Comparison of ENCODE assay signal across 11 mouse cellular contexts in genomic region chr1:153129992-153130713, GRCm38 (mm10). TPM values are rescaled to one million over a fixed set of nuclear protein-coding genes. Genes with fewer than 3 reads are reported as not detected.
DNase-seq lines count a peak whose midpoint lies in the region; ATAC-seq and TF ChIP-seq lines count a peak whose summit lies in the region.
"Had no signal": no experiment of that assay in that cellular context is flagged by ENCODE, and none has a peak within 500 bp of the region (broad histone marks: within the 10 kb centered on the region; RNA-seq: fewer than 3 reads in every experiment).

No protein-coding gene starts in this region.

- no peaks in the 10 kb centered on the region for H3K36me3 ChIP-seq in heart, embryonic 16.5 days (ENCODE audit: control insufficient read depth, insufficient read depth)
- no peaks in the 10 kb centered on the region for H3K36me3 ChIP-seq in stomach, postnatal 0 days (ENCODE audit: control insufficient read depth, insufficient read depth, low read length)
- H3K36me3 ChIP-seq: neural tube, embryonic 12.5 days had no signal

- H3K9me3 ChIP-seq in heart, embryonic 16.5 days (replicated peaks; ENCODE audit: control insufficient read depth, low read length), result no peaks in the 10 kb centered on the region
- H3K9me3 ChIP-seq in stomach, postnatal 0 days (ENCODE audit: control insufficient read depth, low read length), result no peaks in the 10 kb centered on the region
- H3K9me3 ChIP-seq: neural tube, embryonic 12.5 days had no signal

- WGBS in heart, embryonic 16.5 days, result 49% methylated on average over 11 of the region's 11 CpGs
- WGBS in stomach, postnatal 0 days, result 58% methylated on average over 11 of the region's 11 CpGs

- no peak overlapping the region for H3K4me3 ChIP-seq in heart, embryonic 16.5 days (ENCODE audit: low read length)
- no peak overlapping the region for H3K4me3 ChIP-seq in stomach, postnatal 0 days (ENCODE audit: low read depth, low read length)
- H3K4me3 ChIP-seq: neural tube, embryonic 12.5 days had no signal

- peak; percentile 71 for ATAC-seq in heart, embryonic 16.5 days (replicated peaks; ENCODE audit: extremely low read depth, insufficient read depth, low FRiP score)
- peak; percentile 78 for ATAC-seq in stomach, postnatal 0 days (ENCODE audit: low FRiP score, low TSS enrichment)
- no peak for ATAC-seq in cerebellum, adult (ENCODE audit: insufficient number of reproducible peaks, low FRiP score, low TSS enrichment)

- intact Hi-C loops in left cerebral cortex, postnatal 14 days (cut with DNase I), result loop anchor here (10.0 kb wide), 1 partner anchor 105 kb away; no protein-coding TSS in a partner anchor
- intact Hi-C loops in left cerebral cortex, postnatal 10 days (cut with DNase I), result no loop called here

- H3K27me3 ChIP-seq in heart, embryonic 16.5 days (ENCODE audit: control insufficient read depth, insufficient read depth, low read length), result no peaks in the 10 kb centered on the region
- no peaks in the 10 kb centered on the region for H3K27me3 ChIP-seq in stomach, postnatal 0 days (ENCODE audit: control insufficient read depth, insufficient read depth, low read length)
- H3K27me3 ChIP-seq: neural tube, embryonic 12.5 days had no signal

- no peak overlapping the region for H3K9ac ChIP-seq in heart, embryonic 16.5 days (ENCODE audit: low read length)
- H3K9ac ChIP-seq in stomach, postnatal 0 days (ENCODE audit: low read length), result no peak overlapping the region
- H3K9ac ChIP-seq: neural tube, embryonic 12.5 days had no signal

- peaks cover 37% of the 10 kb centered on the region for H3K4me1 ChIP-seq in heart, embryonic 16.5 days (ENCODE audit: control insufficient read depth, insufficient read depth, low read length)
- H3K4me1 ChIP-seq in stomach, postnatal 0 days (replicated peaks; ENCODE audit: control insufficient read depth, insufficient read depth), result 0 out of 2 replicates have a peak, but pooled peaks cover 8% of the 10 kb centered on the region

- peak; percentile 37 for TF ChIP-seq EP300 in stomach, postnatal 0 days (optimal IDR thresholded peaks at IDR 0.05)

- H3K27ac ChIP-seq in heart, embryonic 16.5 days (ENCODE audit: low read length), result peak overlapping the region; percentile 83
- peak overlapping the region; percentile 82 for H3K27ac ChIP-seq in stomach, postnatal 0 days (replicated peaks)
- H3K27ac ChIP-seq: neural tube, embryonic 12.5 days had no signal

- peak; percentile 16 to 44 for DNase-seq in left cerebral cortex, postnatal 14 days (ENCODE audit: low spot score in 2 of 2)
- no peak for DNase-seq in left cerebral cortex, postnatal 10 days (ENCODE audit: extremely low spot score in 1 of 2, low spot score in 2 of 2)
- DNase-seq in adrenal gland, postnatal 36 days, result peak; percentile 78 to 80
- peak; percentile 67 for DNase-seq in stomach, postnatal 0 days (ENCODE audit: low spot score)
- DNase-seq in cerebellum, postnatal 4 days (ENCODE audit: low spot score in 2 of 2), result no peak
- no peak for DNase-seq in cerebellum, postnatal 10 days
- DNase-seq: cerebellum, adult 2 months; kidney, postnatal 4 days had no signal

- TF ChIP-seq CTCF in stomach, postnatal 0 days (IDR thresholded peaks at IDR 0.05; ENCODE audit: low read depth), result no peak

- H3K4me2 ChIP-seq in heart, embryonic 16.5 days (ENCODE audit: low read depth, low read length), result no peak overlapping the region
- no peak overlapping the region for H3K4me2 ChIP-seq in stomach, postnatal 0 days (replicated peaks; ENCODE audit: low read depth)
- H3K4me2 ChIP-seq: neural tube, embryonic 12.5 days had no signal

RNA-seq across cellular contexts. Expression of gene Lamc2, which starts 56.1 kb away (rescaled TPM):
- 1 to 10 TPM; 2.8 to 6.2 TPM for total RNA-seq in left cerebral cortex, postnatal 14 days (2021)
- total RNA-seq in left cerebral cortex, postnatal 10 days (2021), result 1 to 10 TPM; 4.5 to 5.4 TPM
- 1 to 10 TPM; 1.0 to 2.8 TPM for total RNA-seq in adrenal gland, postnatal 36 days (2021)
- polyA plus RNA-seq in heart, embryonic 16.5 days (2015; fragmentation: Nextera tagmentation; extraction: Ambion mirVana), result 8.8 and 15.1 TPM in 2 replicates
- 17.6 and 18.2 TPM in 2 replicates for polyA plus RNA-seq in stomach, postnatal 0 days (2015; fragmentation: Nextera tagmentation; extraction: Ambion mirVana)

Comparison
In these comparisons a context has a peak if more than half of its experiments do, and no peak if none do; other contexts are left out.
1. DNase-seq: peak in left cerebral cortex, postnatal 14 days (2 of 2), adrenal gland, postnatal 36 days (2 of 2) and stomach, postnatal 0 days (single experiment); none in left cerebral cortex, postnatal 10 days (0 of 2), cerebellum, postnatal 4 days (0 of 2) and cerebellum, postnatal 10 days (0 of 2).